Mouse (Mus musculus) activated CD4-positive, CD25-positive, alpha-beta regulatory T cell, adult 4 months (primary cell): Measurements from ENCODE around the gene Mpped2. TPM values are rescaled to one million over a fixed set of nuclear protein-coding genes. Genes with fewer than 3 reads are reported as not detected.

Experiments
- ATAC-seq: one replicate; pipeline ENCODE4 v1.8.0; 2017
- polyA plus RNA-seq, 2 experiments: library from polyadenylated mRNA; unstranded; fragments of 100-300 nt; shearing (Covaris generic); gene quantifications; one replicate each; pipeline ENCODE4 v1.2.1; 2017

The Mpped2 gene
- polyA plus RNA-seq, 2 experiments from 2014 or later = not detected

DNA sequence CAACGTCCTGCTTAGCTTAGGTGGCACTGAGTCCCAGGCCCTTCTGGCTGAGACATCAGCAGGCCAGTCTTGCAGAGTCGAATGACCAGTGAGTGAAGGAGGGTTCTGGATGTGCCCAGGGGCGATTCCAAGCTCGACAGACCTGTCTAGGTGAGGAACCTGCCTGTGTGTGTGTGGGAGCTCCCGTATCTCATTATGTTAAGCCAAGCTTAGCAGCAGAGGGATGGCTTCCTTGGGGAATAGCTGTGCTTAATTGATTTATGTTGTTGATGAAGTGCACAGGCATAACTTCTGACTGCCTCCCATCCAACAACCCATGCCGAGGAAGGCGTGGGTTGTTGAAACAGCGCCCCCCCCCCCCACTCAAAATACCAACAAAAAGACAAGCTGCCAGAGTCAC, 128.2 kb downstream of the Mpped2 start:
- no peak for ATAC-seq

DNA sequence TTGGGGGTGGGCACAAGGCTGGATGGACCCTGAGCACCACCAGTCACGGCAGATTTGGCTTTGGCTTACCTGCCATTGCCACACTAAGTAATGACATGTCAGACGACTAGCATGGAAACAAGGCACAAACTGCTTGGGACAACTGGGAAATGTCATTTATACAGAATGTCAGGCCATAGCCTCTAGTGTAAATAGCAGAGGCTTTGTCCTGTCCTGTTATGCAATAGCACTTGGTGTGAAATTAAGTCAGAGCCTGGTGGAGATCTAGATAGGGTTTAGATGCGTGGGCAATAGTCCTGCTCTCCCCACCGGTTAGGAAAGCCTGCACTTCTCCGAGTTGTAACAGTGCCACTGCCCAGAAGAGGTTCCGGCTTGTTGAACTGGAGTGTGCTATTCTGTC, 128.8 kb downstream of the Mpped2 start:
- no peak for ATAC-seq

DNA sequence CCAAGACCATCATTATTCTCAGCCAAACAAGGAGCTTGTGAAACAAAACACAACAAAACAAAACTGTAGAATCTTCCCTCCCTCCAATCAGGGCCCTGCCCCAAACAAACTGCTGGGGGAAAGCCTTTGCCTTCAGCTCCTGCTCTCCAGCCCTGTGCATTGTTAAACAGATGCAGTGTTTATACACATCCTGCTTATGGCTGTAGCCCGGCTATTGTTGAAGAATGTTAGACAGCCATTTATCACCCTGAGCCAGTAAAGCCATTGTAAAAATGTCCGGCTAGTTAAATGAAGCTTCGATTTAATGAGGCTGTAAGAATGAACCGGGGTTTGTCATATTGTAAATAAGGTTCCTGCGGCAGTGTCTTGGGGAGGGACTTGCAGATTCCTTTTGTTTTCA, 129.5 kb downstream of the Mpped2 start:
- ATAC-seq = no peak

DNA sequence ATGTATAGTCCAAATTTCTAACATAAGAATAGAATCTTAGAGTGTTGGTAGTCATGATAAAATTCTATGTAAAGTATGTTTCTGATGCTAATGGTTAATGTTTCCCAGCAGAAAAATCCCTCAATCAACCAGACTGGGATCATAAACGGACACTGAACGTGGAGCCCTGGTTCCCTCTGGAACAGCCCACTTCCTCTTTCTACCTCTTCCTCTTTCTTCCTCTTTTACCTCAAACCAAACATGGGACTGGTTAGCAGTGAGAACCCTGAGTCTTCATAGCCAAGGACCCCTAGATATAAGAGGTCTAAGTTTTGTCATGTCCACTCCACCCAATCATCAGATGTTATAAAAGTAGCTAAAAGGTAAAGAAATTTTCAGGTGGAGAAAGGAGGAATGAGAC, 132.4 kb downstream of the Mpped2 start:
- ATAC-seq = no peak

DNA sequence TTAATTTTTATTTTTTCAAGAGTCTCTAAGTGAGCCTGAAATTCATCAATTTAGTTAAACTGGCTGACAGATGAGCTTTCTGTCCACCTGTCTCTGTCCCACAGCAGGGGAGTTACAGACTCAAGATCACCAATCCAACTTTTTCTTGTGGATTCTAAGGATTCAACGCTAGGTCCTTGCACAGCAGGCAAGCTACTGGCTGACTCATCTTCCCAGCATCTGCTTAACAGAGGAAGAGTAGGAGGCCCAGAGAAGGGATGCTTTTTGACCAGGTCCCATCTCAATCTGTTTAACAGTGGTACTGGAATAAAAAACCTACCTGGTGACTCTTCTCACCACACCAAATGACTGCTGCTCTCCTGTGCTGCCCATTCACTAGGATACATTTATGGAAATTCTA, 133.0 kb downstream of the Mpped2 start:
- no peak for ATAC-seq

DNA sequence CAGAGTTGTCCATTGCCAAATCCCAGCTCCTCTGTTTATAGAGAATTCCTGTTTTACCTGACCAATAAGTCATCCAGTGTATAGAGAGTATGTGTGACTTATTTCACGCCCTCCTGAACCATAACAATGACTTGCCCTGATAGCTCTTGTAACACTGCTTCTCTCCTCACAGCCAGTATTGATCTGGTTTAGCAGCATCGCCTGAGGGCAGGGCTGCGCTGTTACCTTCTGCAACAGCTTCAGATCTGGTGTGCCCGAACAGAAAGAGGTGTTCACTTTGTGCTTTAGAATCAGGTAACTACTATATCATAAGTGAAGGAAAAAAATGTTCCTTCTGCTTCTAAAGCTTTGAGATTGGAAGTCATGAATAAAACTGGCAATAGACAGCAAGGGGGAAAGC, 133.7 kb downstream of the Mpped2 start:
- no peak for ATAC-seq

DNA sequence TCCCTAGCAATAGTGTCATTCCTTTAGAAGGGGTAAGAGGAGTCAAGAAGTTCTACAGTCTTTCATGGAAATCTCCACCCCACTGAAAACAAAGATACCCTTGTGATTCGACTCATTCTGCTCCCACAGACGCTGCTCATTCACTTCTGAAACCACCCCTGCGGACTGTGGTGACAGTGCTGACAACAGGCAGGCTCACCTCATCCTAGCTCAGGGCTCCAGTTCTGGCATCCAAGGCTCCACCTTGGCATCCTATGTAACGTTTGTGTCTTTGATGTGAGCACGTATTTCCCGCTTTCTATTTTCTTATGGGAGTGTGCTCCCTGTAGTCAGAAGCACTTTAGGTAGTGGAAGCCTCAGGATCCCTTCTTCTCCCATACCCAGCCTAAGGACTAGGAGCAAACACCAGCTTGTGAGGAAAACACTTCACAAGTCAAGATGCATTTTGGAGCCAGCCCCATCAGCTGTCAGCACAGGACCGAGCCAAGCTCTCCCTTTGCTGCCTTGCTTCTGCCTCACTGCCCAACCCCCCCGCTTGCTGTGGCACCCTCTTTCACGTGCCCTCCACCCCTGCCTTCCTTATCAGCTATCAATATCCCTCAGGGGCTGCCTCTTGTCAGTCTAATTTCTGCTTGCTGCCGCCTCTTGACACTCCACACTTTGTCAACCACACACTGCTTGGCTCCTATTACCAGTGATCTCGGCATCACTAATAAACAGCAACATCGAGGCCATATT, 135.7 kb downstream of the Mpped2 start:
- ATAC-seq = no peak

DNA sequence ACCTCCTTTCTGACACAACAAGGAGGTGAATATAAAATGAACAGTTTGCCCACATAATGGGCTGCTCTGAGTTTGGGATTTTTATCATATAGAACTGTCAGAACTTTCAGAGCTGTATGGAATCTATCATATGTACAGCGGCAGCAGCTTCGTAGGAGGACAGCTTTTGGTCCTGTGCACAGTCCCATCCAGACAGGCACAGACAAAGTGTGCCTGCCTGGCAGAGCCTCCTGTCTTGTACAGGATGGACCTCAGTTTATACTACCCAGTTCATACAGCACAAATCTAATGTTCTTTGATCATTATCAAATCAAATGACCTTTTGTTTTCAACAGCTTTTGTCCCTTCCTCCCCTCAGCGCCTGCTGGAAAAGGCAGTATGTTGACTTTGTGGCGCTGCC, 136.4 kb downstream of the Mpped2 start:
- ATAC-seq = no peak

DNA sequence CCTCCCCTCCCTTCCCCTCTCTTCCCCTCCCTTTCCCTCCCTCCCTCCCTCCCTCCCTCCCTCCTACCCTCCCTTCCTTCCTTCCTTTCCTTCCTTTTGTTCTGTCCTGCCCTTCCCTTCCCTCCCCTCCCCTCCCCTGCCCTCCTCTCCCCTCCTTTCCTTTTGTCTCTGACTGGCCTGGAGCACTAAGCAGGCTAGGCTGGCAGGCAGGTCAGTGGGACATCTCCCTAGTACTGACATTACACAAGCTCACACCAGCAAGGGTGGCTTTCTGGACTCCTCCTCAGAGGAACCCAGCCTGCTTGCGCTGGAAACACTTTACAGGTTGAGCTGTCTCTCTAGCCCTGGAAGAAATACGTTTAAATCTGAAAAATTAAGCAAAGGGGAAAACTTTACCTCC, 139.5 kb downstream of the Mpped2 start:
- ATAC-seq = no peak

DNA sequence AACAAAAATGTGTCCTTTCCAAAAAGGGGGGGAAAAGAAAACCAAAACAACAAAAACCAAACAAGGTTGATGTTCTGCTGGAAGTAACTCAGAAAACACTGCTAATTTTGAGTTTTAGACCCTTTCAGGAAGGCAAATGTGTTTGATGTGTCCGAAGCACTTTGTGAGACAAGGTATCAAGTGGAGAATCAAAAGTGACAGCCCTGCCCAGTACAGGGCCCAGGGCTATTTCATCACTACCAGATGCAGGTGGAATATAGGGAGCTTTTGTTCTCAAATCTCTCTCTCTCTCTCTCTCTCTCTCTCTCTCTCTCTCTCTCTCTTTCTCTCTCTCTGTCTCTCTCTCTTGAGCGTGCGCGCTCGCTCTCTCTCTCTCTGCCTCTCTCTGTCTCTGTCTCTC, 140.1 kb downstream of the Mpped2 start:
- no peak for ATAC-seq

DNA sequence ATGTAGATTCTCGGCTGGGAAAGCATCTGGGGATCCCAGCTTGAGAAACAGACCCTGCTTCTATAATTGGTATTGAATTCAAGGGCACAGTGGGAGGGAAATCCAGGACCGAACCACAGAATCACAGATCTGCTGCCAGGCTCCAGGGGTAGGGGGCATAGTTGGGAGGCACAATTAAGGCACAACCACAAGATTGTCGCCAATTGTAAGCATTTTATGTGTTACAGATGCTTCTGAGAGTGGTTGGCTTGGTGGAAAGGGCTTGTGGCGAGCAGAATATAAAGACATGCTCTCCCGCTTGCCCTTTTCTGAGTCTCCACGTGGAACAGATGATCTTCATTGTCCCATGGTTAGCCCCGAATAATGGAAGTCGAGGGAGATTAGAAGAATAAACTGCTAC, 142.3 kb downstream of the Mpped2 start:
- ATAC-seq = no peak

DNA sequence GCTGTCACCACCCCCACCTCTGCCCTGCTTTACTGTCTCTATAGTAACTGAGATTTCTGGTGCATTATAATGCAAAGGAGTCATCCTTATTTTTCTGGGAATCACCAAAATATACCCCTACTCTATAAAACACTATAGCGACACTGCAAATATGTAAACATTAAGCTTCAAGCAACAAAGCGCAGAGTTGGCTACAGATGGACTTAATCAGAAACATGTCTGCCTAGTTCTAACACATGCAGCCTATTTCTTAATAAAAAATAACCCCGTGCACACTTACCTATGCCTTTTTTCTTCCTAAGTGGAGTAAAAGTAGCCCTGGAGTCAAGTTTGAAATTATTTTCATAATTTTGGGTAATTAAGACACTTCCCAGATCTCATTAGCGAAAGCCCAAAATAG, 144.2 kb downstream of the Mpped2 start:
- no peak for ATAC-seq

DNA sequence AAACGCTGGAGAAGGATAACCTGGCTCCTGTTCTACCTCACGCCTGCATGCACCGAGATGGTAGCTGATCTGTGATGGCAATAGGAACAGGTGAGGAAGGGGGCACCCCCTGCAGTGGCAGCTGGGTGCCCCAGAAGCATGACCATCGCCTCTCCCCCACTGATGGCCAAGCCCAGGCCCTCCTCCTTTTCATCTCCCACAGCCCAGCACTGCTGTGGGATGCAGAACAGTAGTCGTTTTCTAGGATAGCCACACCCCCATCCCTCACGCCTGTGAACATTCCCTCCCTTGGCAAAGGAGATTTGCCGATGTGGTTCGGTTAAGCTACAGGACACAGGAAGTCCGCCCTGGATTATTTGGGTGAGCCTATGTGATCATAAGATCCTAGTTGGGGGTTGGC, 151.1 kb downstream of the Mpped2 start:
- no peak for ATAC-seq

DNA sequence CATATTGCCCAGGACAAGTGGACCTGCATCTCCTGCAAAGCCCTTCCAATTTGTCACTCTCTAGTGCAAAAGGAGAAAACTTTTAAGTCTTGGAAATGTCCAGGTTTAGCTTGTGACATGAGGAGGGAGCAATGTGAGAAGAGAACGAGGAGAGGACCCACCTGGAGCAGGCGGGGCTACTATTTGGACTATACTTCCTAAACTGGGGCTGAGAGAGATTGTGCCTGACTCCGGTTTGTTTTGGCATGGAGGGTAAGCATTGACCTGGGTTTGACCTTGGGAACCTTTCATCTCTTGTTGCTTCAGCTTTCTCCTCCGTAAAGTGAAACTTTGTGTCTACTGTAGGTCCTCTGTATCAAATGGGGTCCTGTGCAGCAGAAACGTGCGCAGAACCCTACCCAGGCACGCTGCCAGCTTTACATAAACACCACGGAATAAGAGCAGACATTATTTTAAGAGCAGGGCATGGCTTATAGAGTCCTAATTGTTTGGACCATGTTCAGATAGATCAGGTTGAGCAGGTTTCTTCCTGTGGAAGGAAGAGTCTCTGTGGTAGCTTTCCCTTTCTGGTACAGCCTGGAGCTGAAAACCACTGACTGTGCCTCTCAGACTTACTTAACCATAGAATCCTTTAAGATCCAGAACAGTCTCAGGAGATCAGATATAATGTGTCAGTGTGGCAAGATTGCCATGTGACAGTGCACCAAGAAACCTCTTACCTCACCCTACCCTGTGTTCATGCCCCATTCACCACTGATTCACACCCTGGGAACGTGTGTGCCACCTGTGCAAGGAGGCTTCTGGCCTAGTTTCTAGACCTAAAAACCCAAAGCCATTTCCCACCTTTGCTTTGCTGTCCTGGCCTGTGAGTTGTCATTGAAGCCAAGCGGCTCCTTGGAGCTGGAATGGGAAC, 152.0 kb downstream of the Mpped2 start:
- no peak for ATAC-seq

DNA sequence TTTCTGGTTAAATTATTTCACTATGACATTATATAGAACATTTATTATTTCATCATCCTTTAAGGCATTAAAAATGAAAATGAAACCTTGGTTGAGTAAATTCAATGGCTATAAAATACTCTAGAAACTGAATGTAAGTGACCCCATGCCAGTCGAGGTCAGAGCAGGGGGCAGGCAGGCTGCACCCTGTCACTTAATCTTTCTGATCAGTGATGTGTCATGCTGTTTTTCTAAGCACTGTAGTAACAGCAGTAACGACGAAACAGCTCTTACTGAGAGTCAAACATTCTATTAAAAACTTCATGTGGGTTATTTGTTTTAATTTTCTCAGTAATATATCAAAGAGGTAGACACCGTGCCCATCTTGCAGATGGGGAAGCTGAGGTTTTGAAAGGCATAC, 153.4 kb downstream of the Mpped2 start:
- ATAC-seq = no peak

DNA sequence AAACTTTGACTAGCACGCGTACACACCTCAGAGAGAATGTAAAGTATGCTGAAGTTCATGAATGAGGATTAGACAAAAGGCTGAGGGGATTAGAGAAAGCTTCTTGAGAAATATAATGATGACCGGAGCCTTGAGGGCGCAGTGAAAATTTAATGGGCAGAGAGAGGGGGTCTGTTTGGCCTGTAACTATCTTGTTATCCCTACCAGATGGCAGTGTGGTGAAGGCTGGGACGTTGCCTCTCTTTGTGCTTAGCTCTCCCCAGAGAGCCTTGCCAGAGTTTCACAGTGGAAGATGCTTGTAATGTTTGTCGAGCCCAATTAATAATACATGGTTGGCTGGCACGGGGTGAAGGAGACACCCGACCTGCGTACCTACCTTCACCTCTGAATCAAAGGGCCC, 156.3 kb downstream of the Mpped2 start:
- no peak for ATAC-seq

DNA sequence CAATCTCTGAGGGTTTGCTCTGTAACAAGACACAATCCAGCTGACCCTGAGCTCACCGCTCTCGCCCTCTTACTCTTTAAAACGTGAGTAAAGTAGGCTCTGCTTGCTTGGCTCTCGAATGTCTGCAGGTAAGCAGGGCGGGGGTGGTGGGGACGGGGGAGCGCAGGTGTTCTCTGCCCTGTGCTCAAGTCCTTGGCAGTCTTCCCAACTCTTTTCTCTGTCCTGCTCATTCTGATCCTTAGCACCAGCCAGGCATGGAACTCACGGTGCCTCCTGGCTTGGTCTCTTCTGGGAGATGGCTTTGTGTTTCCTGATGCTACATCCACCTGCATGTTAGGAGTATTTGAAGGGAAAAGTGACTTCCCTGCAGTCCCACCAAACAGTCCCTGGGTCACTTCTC, 158.4 kb downstream of the Mpped2 start:
- ATAC-seq = no peak

DNA sequence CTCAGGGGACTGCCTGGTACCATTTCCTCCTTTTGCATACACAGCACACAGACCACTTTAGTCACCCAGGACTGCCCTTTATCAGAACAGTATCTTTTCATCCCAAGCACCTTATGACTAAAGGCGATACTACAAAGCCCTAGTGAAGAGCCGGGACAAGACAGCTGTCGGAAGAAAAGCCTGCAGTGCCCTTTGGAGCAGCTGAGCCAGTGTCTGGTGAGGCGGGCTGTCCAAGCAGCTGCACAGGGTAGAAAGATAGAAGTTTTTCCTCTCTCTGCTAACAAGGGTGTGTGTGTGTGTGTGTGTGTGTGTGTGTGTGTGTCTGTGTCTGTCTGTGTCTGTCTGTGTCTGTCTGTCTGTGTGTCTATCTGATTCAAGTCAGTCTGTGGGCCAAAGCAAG, 161.1 kb downstream of the Mpped2 start:
- ATAC-seq = no peak

DNA sequence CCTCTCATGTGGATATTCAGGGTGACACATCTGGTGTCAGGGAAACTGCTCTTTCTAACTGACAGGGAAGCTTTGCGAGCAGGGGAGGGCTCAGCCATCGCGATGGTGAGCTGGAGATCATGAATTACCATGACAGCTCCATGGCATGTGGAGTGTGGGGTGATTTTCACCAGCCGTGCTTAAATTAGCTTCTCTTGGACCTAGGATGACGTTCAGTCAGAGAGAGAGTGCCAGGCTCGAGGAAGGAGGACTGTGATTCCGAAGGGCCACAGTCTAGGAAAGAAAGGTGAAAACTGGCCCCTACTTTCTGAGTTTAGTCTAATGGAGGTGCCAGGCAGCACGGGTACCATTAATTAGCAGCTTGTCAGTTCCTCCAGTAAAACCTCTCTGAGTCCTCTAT, 161.7 kb downstream of the Mpped2 start:
- no peak for ATAC-seq

DNA sequence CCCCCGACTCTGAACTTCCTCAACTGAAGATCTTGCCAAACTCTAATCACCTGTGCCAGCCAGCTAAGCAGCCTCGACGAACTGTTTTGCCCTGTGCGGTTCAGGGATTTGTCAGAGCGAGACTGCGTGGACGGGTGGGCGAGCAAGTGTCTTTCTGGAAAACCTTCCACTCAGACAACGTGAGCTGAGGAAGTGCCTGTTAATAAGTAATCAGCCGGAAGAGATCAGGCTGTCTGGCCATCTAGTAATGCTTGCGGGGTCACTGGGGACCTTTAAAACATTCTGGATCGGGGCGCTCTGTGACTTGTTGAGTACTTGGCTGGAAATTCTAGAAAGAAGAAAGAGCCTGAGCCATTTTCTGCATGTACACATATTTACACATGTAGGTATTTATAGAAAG, 162.1 kb downstream of the Mpped2 start:
- ATAC-seq = no peak

DNA sequence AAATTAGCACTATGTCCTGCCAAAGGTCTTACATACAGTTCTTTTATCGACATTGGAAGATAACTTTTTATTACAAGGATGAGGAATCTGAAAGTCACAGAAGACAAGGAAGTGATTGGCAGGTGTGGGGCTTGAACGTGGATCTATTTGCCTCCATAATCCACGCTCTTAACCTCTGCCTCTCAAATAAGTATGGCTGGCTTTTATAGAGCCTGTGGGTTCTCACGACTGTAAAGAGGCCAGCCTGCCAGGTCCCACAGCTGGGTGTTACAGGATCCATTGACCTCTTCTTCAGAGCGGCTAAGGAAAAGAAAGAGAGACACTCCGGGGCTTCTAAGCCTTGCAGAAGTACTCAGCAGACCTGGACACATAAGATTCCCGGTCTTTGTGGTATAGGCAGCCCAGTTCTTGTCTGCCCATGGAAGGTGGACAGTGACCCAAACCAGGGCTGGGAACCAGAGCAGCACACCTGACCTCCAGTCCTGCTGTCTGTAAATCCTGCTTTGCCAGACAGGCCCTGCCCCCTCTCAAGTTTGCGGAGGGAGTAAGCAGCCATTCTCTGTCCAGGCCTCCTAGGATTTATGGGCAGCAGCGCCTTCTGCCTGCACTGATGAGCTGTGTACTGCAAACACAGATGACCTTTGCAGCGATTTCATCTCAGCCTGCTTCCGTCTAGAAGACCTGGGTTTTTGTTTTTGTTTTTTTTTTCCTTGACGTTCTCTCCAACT, 162.7 kb downstream of the Mpped2 start:
- ATAC-seq = no peak

DNA sequence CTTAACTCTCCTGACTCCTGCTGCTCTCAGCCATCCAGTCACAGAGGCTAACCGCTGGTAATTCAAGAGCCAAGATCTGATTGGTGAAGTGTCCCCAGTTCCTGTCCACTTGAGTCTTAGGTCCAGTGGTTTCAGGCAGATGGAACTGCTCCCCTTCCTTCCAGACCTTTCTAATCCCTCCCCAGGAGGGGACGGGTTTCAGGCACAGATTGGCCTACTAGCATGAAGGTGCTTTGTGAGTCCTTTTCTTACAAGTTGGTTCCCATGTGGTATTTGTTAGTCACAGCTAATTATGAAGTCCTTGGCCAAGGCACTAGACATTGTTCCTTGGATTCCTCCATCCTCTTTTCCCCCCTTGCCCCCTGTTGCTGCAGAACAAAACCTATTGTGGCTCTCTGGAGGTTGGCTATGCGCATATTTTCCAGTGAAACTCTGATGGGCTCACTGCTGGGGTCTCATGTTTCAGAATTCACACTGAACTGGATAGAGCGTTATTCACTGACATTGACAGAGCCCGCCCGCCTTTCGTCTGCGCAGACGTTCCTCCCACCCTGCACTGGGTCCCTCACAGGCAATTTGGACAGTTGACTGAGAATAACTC, 163.4 kb downstream of the Mpped2 start:
- ATAC-seq = no peak

DNA sequence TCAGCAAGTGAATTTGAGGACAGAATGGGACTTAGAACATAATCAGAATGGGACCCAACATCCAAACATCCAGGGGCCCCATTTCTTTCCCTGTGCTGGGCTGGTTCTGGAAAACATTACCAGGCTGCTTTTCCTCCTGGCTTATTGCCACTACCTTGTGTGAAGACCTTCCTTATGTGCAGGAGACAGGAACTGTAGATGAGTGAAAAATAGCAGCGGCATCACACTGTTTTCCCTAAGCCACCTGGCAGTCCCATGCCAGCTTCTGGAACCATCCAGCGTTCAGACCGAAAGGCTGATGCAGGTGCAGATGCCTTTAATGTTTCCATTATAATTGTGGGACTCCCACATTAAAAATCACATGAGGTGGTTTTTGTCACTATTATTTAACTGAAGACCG, 164.2 kb downstream of the Mpped2 start:
- ATAC-seq = no peak
